In the genomic region with DNA sequence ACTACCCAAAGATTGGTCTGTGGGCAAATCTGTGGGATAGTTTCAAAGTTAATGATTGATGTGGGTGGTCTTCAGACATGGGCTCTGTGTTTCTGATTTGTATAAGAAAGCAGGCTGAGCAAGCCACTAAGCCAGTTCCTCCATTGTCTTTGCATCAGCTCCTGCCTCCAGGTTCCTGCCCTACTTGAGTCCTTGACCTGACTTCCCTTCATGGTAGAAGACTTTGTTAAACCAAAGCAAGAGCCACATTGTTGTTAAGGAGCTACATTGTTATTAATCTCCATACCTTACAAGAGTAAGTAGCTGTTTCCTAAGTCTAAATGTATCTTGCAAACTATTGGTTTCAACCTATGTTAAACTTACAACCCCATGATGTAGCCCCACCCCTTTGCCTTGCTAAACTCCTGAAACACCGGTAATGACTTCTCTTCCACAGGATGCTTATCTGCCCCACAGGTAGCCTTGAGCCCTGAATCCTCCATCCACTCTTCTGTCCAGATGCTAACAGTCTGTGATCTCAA, we compare ENCODE assay signal across 27 mouse cellular contexts.
DNase-seq lines count a peak whose midpoint lies in the region; ATAC-seq and TF ChIP-seq lines count a peak whose summit lies in the region.
"Had no signal": no experiment of that assay in that cellular context is flagged by ENCODE, and none has a peak within 500 bp of the region (broad histone marks: within the 10 kb centered on the region; RNA-seq: fewer than 3 reads in every experiment).

No protein-coding gene starts in this region.

- no peak overlapping the region for H3K4me3 ChIP-seq in liver, embryonic 14.5 days (ENCODE audit: insufficient read depth in 1 of 2, low read depth in 2 of 2, low read length in 2 of 2)
- H3K4me3 ChIP-seq in liver, embryonic 11.5 days (ENCODE audit: low read depth, low read length) = no peak overlapping the region
- H3K4me3 ChIP-seq: embryonic facial prominence, embryonic 10.5 days; embryonic facial prominence, embryonic 13.5 days; erythroblast, embryonic 14.5 days; forebrain, embryonic 13.5 days; heart, embryonic 12.5 days; heart, embryonic 15.5 days; hindbrain, embryonic 10.5 days; hindbrain, embryonic 13.5 days; intestine, embryonic 15.5 days had no signal

- H3K27me3 ChIP-seq in liver, embryonic 14.5 days (ENCODE audit: control insufficient read depth, insufficient read depth, low read length) = no peaks in the 10 kb centered on the region
- no peaks in the 10 kb centered on the region for H3K27me3 ChIP-seq in liver, embryonic 11.5 days (replicated peaks; ENCODE audit: control insufficient read depth, insufficient read depth, low read length)
- H3K27me3 ChIP-seq: embryonic facial prominence, embryonic 13.5 days; forebrain, embryonic 13.5 days; heart, embryonic 12.5 days; heart, embryonic 15.5 days; intestine, embryonic 15.5 days had no signal

- H3K27ac ChIP-seq in liver, embryonic 14.5 days = no peak overlapping the region; the same call in 1 of the 2 replicates
- H3K27ac ChIP-seq in liver, embryonic 11.5 days (ENCODE audit: low read depth, low read length) = no peak overlapping the region
- H3K27ac ChIP-seq: embryonic facial prominence, embryonic 10.5 days; embryonic facial prominence, embryonic 13.5 days; forebrain, embryonic 13.5 days; heart, embryonic 15.5 days; hindbrain, embryonic 10.5 days; hindbrain, embryonic 13.5 days; intestine, embryonic 15.5 days had no signal

- 69% methylated on average over 1 of the region's 1 CpGs for WGBS in liver, embryonic 14.5 days (ENCODE audit: insufficient replicate concordance)
- WGBS in liver, embryonic 11.5 days = 57% methylated on average over 1 of the region's 1 CpGs

- peak; percentile 44 for DNase-seq in heart, adult 11 months
- no peak for DNase-seq in heart, adult 18-20 months
- no peak for DNase-seq in liver, embryonic 14.5 days (ENCODE audit: low read depth in 3 of 3, low spot score in 3 of 3)
- DNase-seq in liver, embryonic 11.5 days (ENCODE audit: low spot score) = no peak
- peak; percentile 94 for DNase-seq in R1 (ENCODE audit: low read depth, low spot score)
- no peak for DNase-seq in layer of hippocampus, postnatal 14 days (ENCODE audit: low spot score in 2 of 2)
- DNase-seq: adrenal gland, postnatal 10 days; adrenal gland, postnatal 36 days; cerebellum, adult 18-20 months; cerebellum, adult 9-11 months; cerebellum, postnatal 36 days; embryo, embryonic 11 days; gastrocnemius, postnatal 10 days; gastrocnemius, postnatal 36 days; heart, postnatal 10 days; heart, postnatal 36 days had no signal

- TF ChIP-seq EP300 in liver, embryonic 14.5 days (IDR thresholded peaks at IDR 0.05; ENCODE audit: low read depth) = no peak

- no peaks in the 10 kb centered on the region for H3K36me3 ChIP-seq in liver, embryonic 14.5 days (replicated peaks; ENCODE audit: control insufficient read depth, insufficient read depth, low read depth)
- H3K36me3 ChIP-seq in liver, embryonic 11.5 days (ENCODE audit: control insufficient read depth, insufficient read depth, low read length) = no peaks in the 10 kb centered on the region
- H3K36me3 ChIP-seq: embryonic facial prominence, embryonic 10.5 days; embryonic facial prominence, embryonic 13.5 days; heart, embryonic 12.5 days; heart, embryonic 15.5 days; hindbrain, embryonic 10.5 days; hindbrain, embryonic 13.5 days; intestine, embryonic 15.5 days had no signal

- H3K4me1 ChIP-seq in liver, embryonic 14.5 days (replicated peaks; ENCODE audit: control insufficient read depth in 2 of 2, insufficient read depth in 2 of 2, low read length in 1 of 2) = peaks cover 0 to 16% of the 10 kb centered on the region in 2 experiments; a peak in 2 of 4 replicates
- 0 out of 2 replicates have a peak, but pooled peaks cover 2% of the 10 kb centered on the region for H3K4me1 ChIP-seq in liver, embryonic 11.5 days (replicated peaks; ENCODE audit: control insufficient read depth, insufficient read depth, low read length)
- H3K4me1 ChIP-seq: embryonic facial prominence, embryonic 10.5 days; embryonic facial prominence, embryonic 13.5 days; heart, embryonic 12.5 days; heart, embryonic 15.5 days; hindbrain, embryonic 10.5 days; intestine, embryonic 15.5 days had no signal

- H3K4me2 ChIP-seq in liver, embryonic 14.5 days (ENCODE audit: low read depth) = peak overlapping the region; percentile 11; the same call in 1 of the 2 replicates
- no peak overlapping the region for H3K4me2 ChIP-seq in liver, embryonic 11.5 days
- H3K4me2 ChIP-seq: embryonic facial prominence, embryonic 13.5 days; forebrain, embryonic 13.5 days; heart, embryonic 12.5 days; heart, embryonic 15.5 days; hindbrain, embryonic 13.5 days; intestine, embryonic 15.5 days had no signal

- H3K9ac ChIP-seq in liver, embryonic 14.5 days (replicated peaks) = no peak overlapping the region
- H3K9ac ChIP-seq in liver, embryonic 11.5 days (ENCODE audit: low read depth, low read length) = no peak overlapping the region
- H3K9ac ChIP-seq: embryonic facial prominence, embryonic 13.5 days; forebrain, embryonic 13.5 days; heart, embryonic 12.5 days; heart, embryonic 15.5 days; hindbrain, embryonic 13.5 days; intestine, embryonic 15.5 days had no signal

- no peaks in the 10 kb centered on the region for H3K9me3 ChIP-seq in liver, embryonic 14.5 days (ENCODE audit: control insufficient read depth, low read length)
- H3K9me3 ChIP-seq in liver, embryonic 11.5 days (ENCODE audit: control insufficient read depth, low read length) = no peaks in the 10 kb centered on the region
- H3K9me3 ChIP-seq: embryonic facial prominence, embryonic 10.5 days; embryonic facial prominence, embryonic 13.5 days; forebrain, embryonic 13.5 days; heart, embryonic 12.5 days; heart, embryonic 15.5 days; hindbrain, embryonic 10.5 days; hindbrain, embryonic 13.5 days; intestine, embryonic 15.5 days had no signal

- no peak for ATAC-seq in liver, embryonic 14.5 days (ENCODE audit: insufficient read depth)
- no peak for ATAC-seq in liver, embryonic 11.5 days (replicated peaks; ENCODE audit: low FRiP score)
- ATAC-seq: forebrain, embryonic 13.5 days; forebrain, embryonic 16.5 days; hindbrain, embryonic 16.5 days; intestine, embryonic 15.5 days had no signal

- TF ChIP-seq CTCF in liver, embryonic 14.5 days (IDR thresholded peaks at IDR 0.05; ENCODE audit: low read depth) = no peak

Comparison
In these comparisons a context has a peak if more than half of its experiments do, and no peak if none do; other contexts are left out.
1. DNase-seq: peak in heart, adult 11 months (single experiment) and R1 (single experiment); none in heart, adult 18-20 months (0 of 2), liver, embryonic 14.5 days (0 of 3), liver, embryonic 11.5 days (single experiment) and layer of hippocampus, postnatal 14 days (0 of 2).